Mouse (Mus musculus): ENCODE measurements around the gene Jkamp.

Gene Jkamp

DNA sequence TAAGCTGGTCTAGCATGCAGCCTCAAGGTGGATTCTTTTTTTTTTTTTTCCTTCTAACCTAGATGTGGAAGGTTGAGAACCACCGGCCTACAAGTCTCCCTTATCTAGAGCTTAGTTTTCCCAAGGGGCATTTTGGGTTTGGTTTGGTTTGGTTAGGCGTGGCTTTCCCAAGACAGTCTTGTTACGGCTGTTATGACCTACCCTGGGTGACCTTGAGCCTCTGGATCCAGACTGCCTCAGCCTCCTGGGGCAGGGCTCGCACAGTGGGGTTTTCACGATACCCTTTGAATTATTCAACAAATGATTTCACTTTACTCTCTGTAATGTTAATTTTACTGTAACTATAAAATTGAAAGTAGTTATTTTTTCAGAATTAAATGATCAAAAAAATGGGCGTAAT, 17.4 kb downstream of the Jkamp start:
- peaks cover 23% of the 10 kb centered on the region for H3K36me3 ChIP-seq (ENCODE audit: insufficient read depth, low read length)
- TF ChIP-seq NANOG (IDR thresholded peaks at IDR 0.05; ENCODE audit: borderline replicate concordance, low read length) = no peak
- TF ChIP-seq POU5F1 (IDR thresholded peaks at IDR 0.05; ENCODE audit: borderline replicate concordance, low read length) = no peak
- TF ChIP-seq CTCF (conservative IDR thresholded peaks at IDR 0.05; ENCODE audit: low read length) = no peak
- H3K9me3 ChIP-seq (ENCODE audit: low read length) = no peaks in the 10 kb centered on the region
- H3K4me3 ChIP-seq (replicated peaks; ENCODE audit: low read length) = no peak overlapping the region
- H3K4me1 ChIP-seq (replicated peaks; ENCODE audit: low read depth, low read length) = peaks cover 16% of the 10 kb centered on the region
- H3K27me3 ChIP-seq (ENCODE audit: insufficient read depth, low read length) = no peaks in the 10 kb centered on the region

GRCm38 (mm10) chr12:72104027-72104426, 18.6 kb downstream of the Jkamp start:
- TF ChIP-seq CTCF (conservative IDR thresholded peaks at IDR 0.05; ENCODE audit: low read length) (no peak), POU5F1 (IDR thresholded peaks at IDR 0.05; ENCODE audit: borderline replicate concordance, low read length) (no peak), NANOG (IDR thresholded peaks at IDR 0.05; ENCODE audit: borderline replicate concordance, low read length) (no peak)

DNA sequence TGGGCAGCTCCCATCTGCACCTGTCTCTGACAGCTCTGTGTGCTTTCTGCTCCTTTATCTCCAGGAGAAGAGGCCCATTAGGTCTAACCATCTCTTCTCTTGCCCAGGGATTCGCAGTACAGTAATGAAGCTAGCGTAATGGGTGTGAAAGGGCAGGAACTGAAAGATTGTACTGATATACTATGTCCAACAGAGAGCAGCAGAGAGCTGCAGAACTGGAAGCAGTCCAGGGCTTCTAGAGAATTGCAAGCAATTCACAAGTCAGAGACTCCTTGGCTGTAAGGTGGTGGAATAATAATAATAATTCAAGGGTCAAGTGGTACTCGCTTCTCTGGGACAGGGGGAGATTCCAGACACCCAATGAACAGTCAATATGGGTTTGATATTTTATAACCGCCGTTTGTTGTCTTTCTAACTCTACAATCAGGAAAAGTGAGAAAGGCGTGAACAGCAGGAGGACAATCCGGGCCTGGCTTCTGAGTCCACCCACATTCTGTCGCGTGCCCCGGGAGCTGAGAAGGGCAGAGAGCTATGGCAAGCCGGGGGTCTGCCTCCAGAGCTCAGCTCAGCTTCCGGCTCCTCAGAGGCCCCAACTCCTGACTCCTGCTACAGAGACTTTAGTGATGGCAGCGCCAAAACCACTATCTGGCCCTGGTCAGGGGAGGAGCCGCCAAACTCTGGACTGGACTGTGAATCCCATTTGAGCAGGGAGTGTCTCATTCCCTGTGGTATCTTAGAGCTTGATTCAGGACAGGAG, 19.3 kb downstream of the Jkamp start:
- H3K4me3 ChIP-seq (replicated peaks; ENCODE audit: low read length) = no peak overlapping the region
- no peaks in the 10 kb centered on the region for H3K9me3 ChIP-seq (ENCODE audit: low read length)
- TF ChIP-seq CTCF (conservative IDR thresholded peaks at IDR 0.05; ENCODE audit: low read length) = peak; percentile 65
- TF ChIP-seq NANOG (IDR thresholded peaks at IDR 0.05; ENCODE audit: borderline replicate concordance, low read length) = no peak
- H3K27me3 ChIP-seq (ENCODE audit: insufficient read depth, low read length) = no peaks in the 10 kb centered on the region
- H3K4me1 ChIP-seq (replicated peaks; ENCODE audit: low read depth, low read length) = peaks cover 16% of the 10 kb centered on the region
- peaks cover 14% of the 10 kb centered on the region for H3K36me3 ChIP-seq (ENCODE audit: insufficient read depth, low read length)

More at GRCm38 (mm10) chr12:72104027-72104426, 18.6 kb downstream of the Jkamp start:
- H3K36me3 ChIP-seq (ENCODE audit: insufficient read depth, low read length) = peaks cover 17% of the 10 kb centered on the region
- no peaks in the 10 kb centered on the region for H3K27me3 ChIP-seq (ENCODE audit: insufficient read depth, low read length)
- H3K4me1 ChIP-seq (replicated peaks; ENCODE audit: low read depth, low read length) = peaks cover 16% of the 10 kb centered on the region
- no peak overlapping the region for H3K4me3 ChIP-seq (replicated peaks; ENCODE audit: low read length)
- no peaks in the 10 kb centered on the region for H3K9me3 ChIP-seq (ENCODE audit: low read length)

DNA sequence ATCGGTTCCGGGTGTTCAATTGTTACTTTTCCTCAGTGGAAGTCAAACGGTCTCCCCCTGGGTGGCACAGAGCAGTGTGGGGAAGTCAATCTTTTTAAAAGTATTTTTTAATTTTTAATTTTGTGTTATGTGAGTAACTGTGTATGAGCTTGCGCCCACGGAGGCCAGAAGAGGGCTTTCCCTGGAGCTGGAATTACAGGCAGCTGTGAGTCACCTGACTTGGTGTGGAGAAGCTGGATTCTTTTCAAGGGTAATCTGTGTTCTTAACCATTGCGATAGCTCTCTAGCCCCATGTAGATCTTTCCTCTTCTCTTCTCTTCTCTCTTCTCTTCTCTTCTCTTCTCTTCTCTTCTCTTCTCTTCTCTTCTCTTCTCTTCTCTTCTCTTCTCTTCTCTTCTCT, 29.7 kb downstream of the Jkamp start:
- Histone ChIP-seq H3K4me3 (replicated peaks; ENCODE audit: low read length) (no peak overlapping the region), H3K4me1 (replicated peaks; ENCODE audit: low read depth, low read length) (peaks cover 33% of the 10 kb centered on the region)
- no peak for TF ChIP-seq NANOG (IDR thresholded peaks at IDR 0.05; ENCODE audit: borderline replicate concordance, low read length)

GRCm38 (mm10) chr12:72115686-72116345, 30.4 kb downstream of the Jkamp start:
- Histone ChIP-seq H3K27me3 (ENCODE audit: insufficient read depth, low read length) (no peaks in the 10 kb centered on the region), H3K4me3 (replicated peaks; ENCODE audit: low read length) (peak overlapping the region; percentile 60), H3K9me3 (ENCODE audit: low read length) (no peaks in the 10 kb centered on the region), H3K36me3 (ENCODE audit: insufficient read depth, low read length) (no peaks in the 10 kb centered on the region), H3K4me1 (replicated peaks; ENCODE audit: low read depth, low read length) (peaks cover 33% of the 10 kb centered on the region)
- no peak for TF ChIP-seq CTCF (conservative IDR thresholded peaks at IDR 0.05; ENCODE audit: low read length)
- no peak for TF ChIP-seq NANOG (IDR thresholded peaks at IDR 0.05; ENCODE audit: borderline replicate concordance, low read length)
- TF ChIP-seq POU5F1 (IDR thresholded peaks at IDR 0.05; ENCODE audit: borderline replicate concordance, low read length) = no peak

More for the DNA sequence above, 29.7 kb downstream of the Jkamp start:
- no peaks in the 10 kb centered on the region for H3K9me3 ChIP-seq (ENCODE audit: low read length)
- H3K27me3 ChIP-seq (ENCODE audit: insufficient read depth, low read length) = no peaks in the 10 kb centered on the region
- H3K36me3 ChIP-seq (ENCODE audit: insufficient read depth, low read length) = no peaks in the 10 kb centered on the region

DNA sequence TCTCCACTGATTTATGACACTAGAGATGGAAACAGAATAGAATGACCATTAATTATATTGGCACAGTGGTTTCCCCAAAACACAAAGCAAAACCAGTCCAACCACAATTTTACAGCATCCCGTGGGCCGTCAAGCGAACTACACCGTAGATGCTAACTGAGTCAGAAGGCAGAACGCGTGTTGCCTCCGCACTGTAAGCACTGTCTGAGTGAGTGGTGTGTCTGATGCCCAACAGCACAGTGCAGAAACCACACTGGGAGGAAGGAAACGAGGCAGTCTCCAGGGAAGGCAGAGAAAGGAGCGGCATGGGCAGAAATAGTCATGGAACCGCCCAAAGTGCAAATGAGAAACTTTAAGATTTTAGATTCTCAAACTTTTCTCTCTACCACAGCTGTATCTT, 43.8 kb downstream of the Jkamp start:
- no peak for TF ChIP-seq POU5F1 (IDR thresholded peaks at IDR 0.05; ENCODE audit: borderline replicate concordance, low read length)
- TF ChIP-seq NANOG (IDR thresholded peaks at IDR 0.05; ENCODE audit: borderline replicate concordance, low read length) = no peak
- no peak for TF ChIP-seq CTCF (conservative IDR thresholded peaks at IDR 0.05; ENCODE audit: low read length)
- H3K36me3 ChIP-seq (ENCODE audit: insufficient read depth, low read length) = no peaks in the 10 kb centered on the region
- H3K4me3 ChIP-seq (replicated peaks; ENCODE audit: low read length) = no peak overlapping the region
- H3K4me1 ChIP-seq (replicated peaks; ENCODE audit: low read depth, low read length) = 0 out of 2 replicates have a peak, but pooled peaks cover 3% of the 10 kb centered on the region
- no peaks in the 10 kb centered on the region for H3K9me3 ChIP-seq (ENCODE audit: low read length)
- no peaks in the 10 kb centered on the region for H3K27me3 ChIP-seq (ENCODE audit: insufficient read depth, low read length)

- Histone ChIP-seq H3K27me3 (ENCODE audit: insufficient read depth, low read length) (peaks cover 4% of the 10 kb centered on the region; the same call in 1 of the 2 replicates), H3K4me3 (replicated peaks; ENCODE audit: low read length) (no peak overlapping the region), H3K4me1 (replicated peaks; ENCODE audit: low read depth, low read length) (no peaks in the 10 kb centered on the region), H3K36me3 (ENCODE audit: insufficient read depth, low read length) (no peaks in the 10 kb centered on the region), H3K9me3 (ENCODE audit: low read length) (no peaks in the 10 kb centered on the region)
- TF ChIP-seq NANOG (IDR thresholded peaks at IDR 0.05; ENCODE audit: borderline replicate concordance, low read length) = no peak
- TF ChIP-seq POU5F1 (IDR thresholded peaks at IDR 0.05; ENCODE audit: borderline replicate concordance, low read length) = no peak
- TF ChIP-seq CTCF (conservative IDR thresholded peaks at IDR 0.05; ENCODE audit: low read length) = no peak
Observed at GRCm38 (mm10) chr12:72150786-72151185, 65.4 kb downstream of the Jkamp start.

All from E14TG2a.4 (cell line).